Mouse (Mus musculus) bone marrow macrophage, adult 2 months (primary cell): ENCODE measurements around the gene Cdk2. TPM values are rescaled to one million over a fixed set of nuclear protein-coding genes. Genes with fewer than 3 reads are reported as not detected.
"Not testable (repeated sequence)": the region's sequence is repeated elsewhere in the genome, so short reads cannot be mapped to it uniquely, and the experiment has no call there.

Experiments used
- H3K27ac ChIP-seq: 2 replicates; pipeline ENCODE4 v1.5.1; 2012; ENCODE audit warnings: low read depth, low read length; ENCODE audit not compliant: insufficient read depth
- H3K4me1 ChIP-seq: 2 replicates; pipeline ENCODE4 v1.6.1; 2012; ENCODE audit warnings: low read length; ENCODE audit not compliant: control insufficient read depth, insufficient read depth
- H3K4me3 ChIP-seq: 2 replicates; pipeline ENCODE4 v1.5.1; 2012; ENCODE audit warnings: mild to moderate bottlenecking, low read length, moderate library complexity; ENCODE audit not compliant: insufficient read depth
- CTCF ChIP-seq: IDR thresholded peaks from 2 replicates; pipeline ENCODE4 v1.5.1; 2012; ENCODE audit warnings: low read depth, mild to moderate bottlenecking, low read length, moderate library complexity
- POLR2A ChIP-seq: IDR thresholded peaks from 2 replicates; pipeline ENCODE4 v1.6.1; 2012; ENCODE audit warnings: mild to moderate bottlenecking, low read depth, low read length, borderline replicate concordance
- polyA plus RNA-seq: library from polyadenylated mRNA; stranded (reverse); fragments of >200 nt; gene quantifications from 2 replicates; pipeline ENCODE4 v1.2.4, GENCODE M21; 2012; ENCODE audit not compliant: missing spikeins, insufficient read depth, insufficient read length

The Cdk2 gene
- polyA plus RNA-seq, 1 experiment = 47.0 TPM

GRCm38 (mm10) chr10:128742616-128743015, 37.8 kb upstream of the Cdk2 start:
- TF ChIP-seq POLR2A (no peak), CTCF (no peak)
- peaks cover 21% of the 10 kb centered on the region for H3K4me1 ChIP-seq
- H3K27ac ChIP-seq = no peak overlapping the region
- H3K4me3 ChIP-seq = no peak overlapping the region

DNA sequence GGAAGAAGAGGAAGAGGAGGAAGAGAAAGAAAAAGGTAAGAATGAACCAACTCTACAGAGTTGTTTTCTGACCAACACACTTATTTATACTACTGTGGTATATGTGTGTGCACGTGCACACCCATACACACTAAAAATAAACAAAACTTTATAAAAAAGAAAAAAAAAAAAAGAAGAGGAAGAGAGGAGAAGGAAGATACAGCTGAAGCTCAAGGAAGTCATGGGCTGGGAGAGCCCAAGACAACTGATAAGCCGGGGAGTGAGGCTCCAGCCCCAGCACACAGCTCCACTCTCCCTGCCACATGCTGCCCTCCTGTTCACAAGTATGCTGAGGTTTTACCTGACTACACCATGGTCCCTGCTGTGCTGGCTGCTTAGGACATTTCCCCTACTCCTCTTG, 35.5 kb upstream of the Cdk2 start:
- H3K4me3 ChIP-seq = no peak overlapping the region
- no peak for TF ChIP-seq CTCF
- no peak for TF ChIP-seq POLR2A
- peaks cover 16% of the 10 kb centered on the region for H3K4me1 ChIP-seq
- no peak overlapping the region for H3K27ac ChIP-seq

- Histone ChIP-seq H3K4me3 (no peak overlapping the region), H3K4me1 (peaks cover 7% of the 10 kb centered on the region), H3K27ac (no peak overlapping the region)
- no peak for TF ChIP-seq POLR2A
- no peak for TF ChIP-seq CTCF
Observed at GRCm38 (mm10) chr10:128737435-128737834, 32.6 kb upstream of the Cdk2 start.

- TF ChIP-seq CTCF = no peak
- TF ChIP-seq POLR2A = no peak
Observed at GRCm38 (mm10) chr10:128731992-128732391, 27.2 kb upstream of the Cdk2 start.

DNA sequence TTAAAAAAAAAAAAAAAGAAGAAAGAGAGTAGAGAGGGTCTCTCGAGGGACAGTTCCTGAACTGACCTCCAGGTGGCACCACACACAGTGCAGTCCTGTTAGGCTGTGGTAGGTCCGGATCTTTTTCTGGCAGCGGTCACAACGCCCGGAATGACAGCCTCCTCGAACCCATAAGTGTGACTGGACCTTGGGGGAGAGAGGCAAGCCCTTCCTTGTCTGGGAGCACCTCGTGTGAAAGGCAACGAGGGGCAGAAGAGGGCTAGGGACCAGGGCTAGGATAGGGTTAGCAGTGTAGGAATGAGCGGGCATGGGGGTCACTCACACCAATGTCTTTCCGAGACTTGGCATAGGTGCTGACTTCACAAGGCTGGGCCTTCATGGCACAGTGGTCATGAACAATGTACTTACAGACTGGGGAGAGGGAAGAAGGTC, 26.2 kb upstream of the Cdk2 start:
- Histone ChIP-seq H3K4me3 (no peak overlapping the region), H3K4me1 (peaks cover 5% of the 10 kb centered on the region), H3K27ac (no peak overlapping the region)
- peak; percentile 53 for TF ChIP-seq CTCF
- TF ChIP-seq POLR2A = no peak

More at GRCm38 (mm10) chr10:128731992-128732391, 27.2 kb upstream of the Cdk2 start:
- Histone ChIP-seq H3K27ac (no peak overlapping the region), H3K4me3 (no peak overlapping the region), H3K4me1 (peaks cover 8% of the 10 kb centered on the region)

GRCm38 (mm10) chr10:128728059-128728458, 23.2 kb upstream of the Cdk2 start:
- no peak for TF ChIP-seq POLR2A
- no peak for TF ChIP-seq CTCF
- no peak overlapping the region for H3K4me3 ChIP-seq
- H3K27ac ChIP-seq = no peak overlapping the region
- peaks cover 5% of the 10 kb centered on the region for H3K4me1 ChIP-seq

GRCm38 (mm10) chr10:128725466-128725865, 20.6 kb upstream of the Cdk2 start:
- not testable (repeated sequence) for H3K4me3 ChIP-seq

GRCm38 (mm10) chr10:128715559-128716537, 11.0 kb upstream of the Cdk2 start:
- H3K4me3 ChIP-seq = no peak overlapping the region
- TF ChIP-seq CTCF (no peak), POLR2A (no peak)
- peaks cover 9% of the 10 kb centered on the region; the same call in 1 of the 2 replicates for H3K4me1 ChIP-seq
- no peak overlapping the region for H3K27ac ChIP-seq

More at GRCm38 (mm10) chr10:128725466-128725865, 20.6 kb upstream of the Cdk2 start:
- not testable (repeated sequence) for H3K4me1 ChIP-seq, H3K27ac ChIP-seq

DNA sequence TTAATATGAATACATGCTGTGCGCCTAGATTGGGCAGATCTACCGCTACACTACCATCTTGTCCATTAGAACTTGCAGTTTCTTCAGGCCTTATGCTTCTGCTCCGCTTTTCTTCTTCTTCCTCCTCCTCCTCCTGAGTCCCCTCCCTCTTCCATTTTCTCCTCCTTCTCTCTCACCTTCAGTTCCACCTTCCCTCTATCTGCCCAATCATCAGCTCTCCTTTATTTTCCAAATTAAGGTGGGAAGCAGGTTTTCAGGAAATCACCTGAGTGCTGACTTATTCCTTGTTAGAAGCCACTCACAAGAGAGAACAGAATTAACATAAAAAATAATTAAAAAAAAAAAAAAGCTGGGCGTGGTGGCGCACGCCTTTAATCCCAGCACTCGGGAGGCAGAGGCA, 6.5 kb upstream of the Cdk2 start:
- H3K4me1 ChIP-seq, H3K27ac ChIP-seq, H3K4me3 ChIP-seq: not testable (repeated sequence)

DNA sequence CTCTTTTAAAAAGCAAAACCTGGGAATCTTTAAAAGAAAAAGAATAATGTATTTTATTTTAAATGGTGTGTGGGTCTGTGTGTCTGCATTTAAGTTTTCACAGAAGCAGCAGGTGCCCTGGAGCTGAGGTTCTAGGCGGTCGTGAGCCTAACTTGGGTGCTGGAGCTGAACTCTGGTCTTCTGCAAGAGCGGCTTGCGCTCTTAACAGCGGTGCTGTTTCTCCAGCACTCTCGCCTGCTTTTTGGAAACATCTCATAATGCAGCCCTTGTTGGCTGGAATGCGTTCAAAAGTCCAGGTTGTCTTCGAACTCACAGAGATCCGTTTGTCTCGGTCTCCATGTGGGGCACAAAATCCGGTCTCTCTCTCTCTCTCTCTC, 474 bp upstream of the Cdk2 start:
- peak overlapping the region; percentile 27; the same call in 1 of the 2 replicates for H3K4me3 ChIP-seq
- peak overlapping the region; percentile 55 for H3K27ac ChIP-seq
- no peak for TF ChIP-seq CTCF
- TF ChIP-seq POLR2A = no peak

GRCm38 (mm10) chr10:128703895-128704294, 936 bp downstream of the Cdk2 start, which contains the start of gene Pmel:
Pmel (plus strand) TSS chr10:128704195.
- peak within 1 kb of the TSS; percentile 96 for H3K4me3 ChIP-seq
- H3K4me1 ChIP-seq = peaks cover 19% of the 10 kb centered on the region
- H3K27ac ChIP-seq = peak within 1 kb of the TSS; percentile 91
- TF ChIP-seq CTCF (no peak), POLR2A (no peak)

More for the DNA sequence above, 474 bp upstream of the Cdk2 start:
- H3K4me1 ChIP-seq = peaks cover 19% of the 10 kb centered on the region
